Mouse (Mus musculus): ENCODE measurements at regions not wholly inside any gene's neighbourhood (a gene's known extent, or its start where the extent isn't known, plus 50 kb on each side); places are given as distances from the start of the nearest gene placed in this dataset.

- TF ChIP-seq CTCF (IDR thresholded peaks at IDR 0.05) (no peak), POLR2A (IDR thresholded peaks at IDR 0.05; ENCODE audit: insufficient read depth, low read depth, low read length) (no peak)
Measured at GRCm38 (mm10) chr4:81726761-81727723, 284.4 kb upstream of the Mpdz start.
